Mouse (Mus musculus) midbrain, embryonic 16.5 days (tissue): ENCODE results near the gene Gnai2. TPM values are rescaled to one million over a fixed set of nuclear protein-coding genes. Genes with fewer than 3 reads are reported as not detected.
A peak's percentile ranks its signal among the peaks of the same experiment; 100 is the strongest.
"Not testable (repeated sequence)": the region's sequence is repeated elsewhere in the genome, so short reads cannot be mapped to it uniquely, and the experiment has no call there.

ENCODE experiments used
- ATAC-seq: fragments of 200-750 bp; cut with Nextera tagmentation; 2 replicates; pipeline ENCODE4 v1.8.0; 2017; ENCODE audit warnings: moderate TSS enrichment
- H3K27ac ChIP-seq: fragments of 300-500 bp; sonication (generic); 2 replicates; pipeline ENCODE4 v1.5.1; 2014; ENCODE audit warnings: mild to moderate bottlenecking, low read length, mixed read lengths
- H3K27me3 ChIP-seq: fragments of 300-500 bp; sonication (generic); 2 replicates; pipeline ENCODE4 v1.6.1; 2014; ENCODE audit warnings: low read depth, low read length, mixed read lengths; ENCODE audit not compliant: control insufficient read depth, insufficient read depth
- H3K36me3 ChIP-seq: fragments of 300-500 bp; sonication (generic); 2 replicates; pipeline ENCODE4 v1.6.1; 2014; ENCODE audit warnings: mild to moderate bottlenecking, low read length, moderate library complexity, mixed read lengths; ENCODE audit not compliant: control insufficient read depth, insufficient read depth
- H3K4me1 ChIP-seq: fragments of 300-500 bp; sonication (generic); 2 replicates; pipeline ENCODE4 v1.6.1; 2014; ENCODE audit warnings: mild to moderate bottlenecking, low read length, mixed read lengths; ENCODE audit not compliant: control insufficient read depth, insufficient read depth
- H3K4me2 ChIP-seq: fragments of 300-500 bp; sonication (generic); 2 replicates; pipeline ENCODE4 v1.6.1; 2014; ENCODE audit warnings: mild to moderate bottlenecking, low read length, mixed read lengths
- H3K4me3 ChIP-seq: fragments of 300-500 bp; sonication (generic); 2 replicates; pipeline ENCODE4 v1.5.1; 2014; ENCODE audit warnings: low read depth, mild to moderate bottlenecking, low read length, moderate library complexity, mixed read lengths
- H3K9ac ChIP-seq: fragments of 300-500 bp; sonication (generic); 2 replicates; pipeline ENCODE4 v1.6.1; 2014; ENCODE audit warnings: low read depth, low read length, mixed read lengths
- H3K9me3 ChIP-seq: fragments of 300-500 bp; sonication (generic); replicated peaks from 2 replicates; pipeline ENCODE4 v1.6.1; 2014; ENCODE audit warnings: mild to moderate bottlenecking, low read length, mixed read lengths; ENCODE audit not compliant: control insufficient read depth, poor library complexity, severe bottlenecking
- WGBS: fragments of 180-500 bp; shearing (Covaris S2); extraction: QIAGEN DNeasy Blood & Tissue Kit; methylation state at CpG from one replicate; pipeline ENCODE4 v1.1.7; 2014; 5-methylcytosine and 5-hydroxymethylcytosine counted together
- polyA plus RNA-seq: library from polyadenylated mRNA; unstranded; fragments of >200 nt; fragmentation: Nextera tagmentation; extraction: Ambion mirVana; gene quantifications from 2 replicates; pipeline ENCODE4 v1.2.1, GENCODE M21; 2015

Gene Gnai2
- polyA plus RNA-seq, result 278 and 281 TPM in 2 replicates

GRCm38 (mm10) chr9:107635279-107636028 lies at the start of gene Gnai2:
Gene Gnai2 (minus strand): TSS chr9:107635367.
- peak; percentile 89 for ATAC-seq
- H3K27ac ChIP-seq, result peak within 1 kb of the TSS; percentile 95
- H3K36me3 ChIP-seq, result no peaks in the 10 kb centered on the region
- no peaks in the 10 kb centered on the region for H3K27me3 ChIP-seq
- H3K4me1 ChIP-seq, result peaks cover 44% of the 10 kb centered on the region
- peak within 1 kb of the TSS; percentile 86 for H3K9ac ChIP-seq
- peak within 1 kb of the TSS; percentile 96 for H3K4me2 ChIP-seq
- WGBS, result 4% methylated on average over 38 of the region's 38 CpGs
- no peaks in the 10 kb centered on the region for H3K9me3 ChIP-seq
- peak within 1 kb of the TSS; percentile 74 for H3K4me3 ChIP-seq

- H3K27me3 ChIP-seq, result peaks cover 2% of the 10 kb centered on the region; the same call in 1 of the 2 replicates
- WGBS, result 90% methylated on average over 20 of the region's 20 CpGs
- no peak overlapping the region for H3K4me2 ChIP-seq
- H3K27ac ChIP-seq, result no peak overlapping the region
- H3K9me3 ChIP-seq, result no peaks in the 10 kb centered on the region
- no peak overlapping the region for H3K9ac ChIP-seq
- no peaks in the 10 kb centered on the region for H3K4me1 ChIP-seq
- ATAC-seq, result no peak
- no peak overlapping the region for H3K4me3 ChIP-seq
- H3K36me3 ChIP-seq, result peaks cover 3% of the 10 kb centered on the region; the same call in 1 of the 2 replicates
These were observed 47.2 kb upstream of the Gnai2 start for GRCm38 (mm10) chr9:107682405-107682804.

- H3K27me3 ChIP-seq, result peaks cover 17% of the 10 kb centered on the region
- H3K4me2 ChIP-seq, result no peak within 1 kb of the TSS
- H3K9ac ChIP-seq, result peak within 1 kb of the TSS; percentile 17; the same call in 1 of the 2 replicates
- no peak within 1 kb of the TSS for H3K4me3 ChIP-seq
- no peak within 1 kb of the TSS for H3K27ac ChIP-seq
- peaks cover 12% of the 10 kb centered on the region for H3K4me1 ChIP-seq
- H3K9me3 ChIP-seq, result no peaks in the 10 kb centered on the region
- 45% methylated on average over 5 of the region's 5 CpGs for WGBS
- H3K36me3 ChIP-seq, result peaks cover 3% of the 10 kb centered on the region; the same call in 1 of the 2 replicates
- ATAC-seq, result no peak
These were observed 44.3 kb upstream of the Gnai2 start, which contains the start of gene Gnat1 for GRCm38 (mm10) chr9:107679501-107679900. Gene Gnat1 (minus strand): TSS chr9:107679712.

- Histone ChIP-seq H3K27ac (no peak overlapping the region), H3K36me3 (peaks cover under 1% of the 10 kb centered on the region; the same call in 1 of the 2 replicates), H3K4me3 (no peak overlapping the region), H3K4me1 (peaks cover 12% of the 10 kb centered on the region), H3K4me2 (no peak overlapping the region), H3K9ac (no peak overlapping the region), H3K27me3 (peaks cover 18% of the 10 kb centered on the region), H3K9me3 (no peaks in the 10 kb centered on the region)
- 95% methylated on average over 2 of the region's 2 CpGs for WGBS
- ATAC-seq, result no peak
These were observed 43.7 kb upstream of the Gnai2 start for GRCm38 (mm10) chr9:107678861-107679260.

GRCm38 (mm10) chr9:107677819-107678526 lies 42.8 kb upstream of the Gnai2 start:
- H3K4me3 ChIP-seq, H3K4me2 ChIP-seq, H3K36me3 ChIP-seq, H3K27ac ChIP-seq, H3K9me3 ChIP-seq, H3K9ac ChIP-seq, ATAC-seq: not testable (repeated sequence)
- Histone ChIP-seq H3K27me3 (peaks cover 20% of the 10 kb centered on the region), H3K4me1 (peaks cover 12% of the 10 kb centered on the region)
- 38% methylated on average over 14 of the region's 14 CpGs for WGBS

- peaks cover 12% of the 10 kb centered on the region for H3K4me1 ChIP-seq
- H3K4me3 ChIP-seq, result no peak overlapping the region
- H3K36me3 ChIP-seq, result no peaks in the 10 kb centered on the region
- H3K9ac ChIP-seq, result no peak overlapping the region
- H3K27me3 ChIP-seq, result peaks cover 20% of the 10 kb centered on the region
- H3K27ac ChIP-seq, result no peak overlapping the region
- H3K4me2 ChIP-seq, result peak overlapping the region; percentile 65; the same call in 1 of the 2 replicates
- no peaks in the 10 kb centered on the region for H3K9me3 ChIP-seq
- no peak for ATAC-seq
- 25% methylated on average over 17 of the region's 17 CpGs for WGBS
These were observed 42.1 kb upstream of the Gnai2 start for GRCm38 (mm10) chr9:107677091-107677784.

GRCm38 (mm10) chr9:107676302-107676701 lies 41.1 kb upstream of the Gnai2 start:
- peak overlapping the region; percentile 34 for H3K4me3 ChIP-seq
- no peaks in the 10 kb centered on the region for H3K36me3 ChIP-seq
- H3K4me1 ChIP-seq, result peaks cover 12% of the 10 kb centered on the region
- peak overlapping the region; percentile 65 for H3K4me2 ChIP-seq
- peak; percentile 33; the same call in 1 of the 2 replicates for ATAC-seq
- H3K27me3 ChIP-seq, result peaks cover 20% of the 10 kb centered on the region
- peak overlapping the region; percentile 50; the same call in 1 of the 2 replicates for H3K9ac ChIP-seq
- under 1% methylated on average over 25 of the region's 25 CpGs for WGBS
- H3K9me3 ChIP-seq, result no peaks in the 10 kb centered on the region
- no peak overlapping the region for H3K27ac ChIP-seq

- Histone ChIP-seq H3K4me3 (peak overlapping the region; percentile 34), H3K9ac (peak overlapping the region; percentile 50; the same call in 1 of the 2 replicates), H3K27ac (no peak overlapping the region), H3K4me2 (peak overlapping the region; percentile 65), H3K4me1 (peaks cover 12% of the 10 kb centered on the region), H3K36me3 (no peaks in the 10 kb centered on the region), H3K27me3 (peaks cover 20% of the 10 kb centered on the region), H3K9me3 (no peaks in the 10 kb centered on the region)
- peak; percentile 26 for ATAC-seq
- under 1% methylated on average over 39 of the region's 39 CpGs for WGBS
These were observed 40.6 kb upstream of the Gnai2 start for GRCm38 (mm10) chr9:107675671-107676301.
